Mouse (Mus musculus) spleen, adult 18-20 months (tissue): ENCODE measurements around the gene Camp.

Source experiments
- DNase-seq, 2 experiments: peaks; one replicate each; pipeline ENCODE4 v3.0.0; 2022; ENCODE audit warnings: mixed read lengths in 2 of 2

The Camp gene

DNA sequence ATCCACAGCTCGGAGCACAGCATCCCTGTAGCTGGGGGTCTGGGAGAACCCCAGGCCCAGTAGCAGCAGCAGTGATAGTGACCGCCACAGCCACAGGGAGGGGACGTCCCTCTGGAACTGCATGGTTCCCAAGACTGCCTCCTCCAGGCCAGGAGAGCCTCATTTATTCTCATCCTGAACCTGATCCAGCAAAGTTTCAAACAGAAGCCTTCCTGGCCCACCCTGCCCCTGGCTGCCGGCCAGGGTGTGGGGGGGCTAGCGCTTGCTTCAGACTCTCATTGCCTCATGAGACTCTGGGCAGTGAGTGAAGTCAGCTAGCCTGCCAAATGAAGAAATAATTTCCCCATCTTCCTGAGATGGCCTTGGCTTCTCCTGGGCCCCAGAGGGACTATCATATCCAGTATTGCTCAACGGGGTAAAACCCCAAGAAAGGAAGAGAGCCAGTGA is at the start of gene Camp:
TSS of gene Camp (minus strand) at position 306 of the 447 bp plus-strand sequence.
- no peak for DNase-seq

DNA sequence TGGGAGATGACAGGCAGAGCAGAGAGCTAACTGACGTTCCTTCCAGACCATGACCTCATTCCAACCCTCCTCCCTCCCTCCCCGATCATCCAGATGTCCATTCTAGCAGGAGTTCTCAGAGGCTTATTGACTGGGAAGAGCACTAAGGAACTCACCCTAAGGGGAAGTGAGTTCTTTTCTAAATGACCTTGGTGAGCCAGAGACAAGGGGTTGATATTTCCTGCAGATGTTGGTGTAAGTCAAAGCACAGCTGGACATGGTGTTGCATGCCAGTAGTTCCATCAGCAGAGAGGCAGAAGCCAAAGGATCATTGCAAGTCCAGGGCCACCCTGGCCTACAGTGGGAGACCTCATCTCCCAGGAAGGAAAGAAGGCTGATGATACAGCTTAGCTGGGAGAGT is 48.6 kb upstream of the Camp start:
- no peak for DNase-seq

DNA sequence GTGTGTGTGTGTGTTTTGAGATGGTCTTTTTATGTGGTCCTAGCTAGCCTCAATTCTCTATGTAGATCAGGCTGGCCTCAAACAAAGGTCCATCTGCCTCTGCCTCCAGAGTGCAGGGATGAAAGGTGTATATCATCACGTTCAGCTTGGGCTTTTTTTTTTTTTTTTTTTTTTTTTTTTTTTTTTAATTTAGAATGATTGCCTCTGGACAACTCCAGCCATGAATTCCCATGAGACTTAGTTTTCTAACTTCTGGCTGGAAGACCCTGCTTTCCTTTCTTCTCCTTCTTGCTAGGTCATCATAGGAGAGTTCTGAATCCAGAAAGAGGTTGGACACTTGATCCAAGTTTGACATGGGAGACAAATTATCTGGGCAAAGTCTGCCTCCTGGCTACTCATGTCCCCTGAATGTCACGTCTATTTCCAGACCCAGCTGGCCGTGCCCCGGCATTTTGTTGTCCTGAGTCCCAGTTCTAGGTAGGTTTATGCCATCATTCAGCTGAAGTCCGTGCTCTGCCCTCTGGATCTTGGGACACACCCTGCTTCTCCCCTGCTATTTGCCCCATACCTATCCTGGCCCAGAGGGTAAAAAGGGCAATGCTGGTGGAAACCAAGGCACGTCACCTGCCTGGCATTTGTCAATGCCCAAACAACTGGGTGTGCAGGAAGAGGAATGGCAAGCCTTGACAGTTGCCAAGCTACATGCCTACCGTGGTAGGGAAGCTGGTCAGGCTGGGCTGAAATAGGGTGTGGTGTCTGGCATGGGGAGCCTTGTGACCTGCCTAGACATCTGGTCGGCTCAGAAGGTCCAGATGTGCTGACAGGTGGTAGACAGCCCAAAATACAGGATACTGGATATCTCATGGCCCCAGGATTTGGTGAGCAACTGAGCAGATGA is 47.1 kb upstream of the Camp start:
- no peak for DNase-seq

DNA sequence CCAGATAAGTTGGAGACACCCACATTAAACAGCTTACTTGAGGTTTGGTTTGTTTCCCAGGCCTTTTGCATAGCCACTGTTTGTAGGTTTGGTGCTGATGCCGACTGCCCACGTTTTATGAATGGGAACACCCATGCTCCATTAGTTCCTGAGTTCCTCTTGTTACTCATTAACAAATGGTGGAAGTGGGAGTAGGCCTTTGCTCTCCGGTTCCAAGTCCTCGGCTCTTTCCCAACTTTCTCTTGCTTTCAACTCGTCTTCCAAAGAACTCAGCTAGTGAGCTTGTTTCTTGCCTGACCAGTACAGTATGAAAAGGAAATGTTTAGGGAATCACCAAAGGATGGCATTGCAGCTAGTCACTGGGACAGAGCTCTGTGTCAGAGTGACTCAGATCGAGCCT is 46.2 kb upstream of the Camp start:
- no peak for DNase-seq

DNA sequence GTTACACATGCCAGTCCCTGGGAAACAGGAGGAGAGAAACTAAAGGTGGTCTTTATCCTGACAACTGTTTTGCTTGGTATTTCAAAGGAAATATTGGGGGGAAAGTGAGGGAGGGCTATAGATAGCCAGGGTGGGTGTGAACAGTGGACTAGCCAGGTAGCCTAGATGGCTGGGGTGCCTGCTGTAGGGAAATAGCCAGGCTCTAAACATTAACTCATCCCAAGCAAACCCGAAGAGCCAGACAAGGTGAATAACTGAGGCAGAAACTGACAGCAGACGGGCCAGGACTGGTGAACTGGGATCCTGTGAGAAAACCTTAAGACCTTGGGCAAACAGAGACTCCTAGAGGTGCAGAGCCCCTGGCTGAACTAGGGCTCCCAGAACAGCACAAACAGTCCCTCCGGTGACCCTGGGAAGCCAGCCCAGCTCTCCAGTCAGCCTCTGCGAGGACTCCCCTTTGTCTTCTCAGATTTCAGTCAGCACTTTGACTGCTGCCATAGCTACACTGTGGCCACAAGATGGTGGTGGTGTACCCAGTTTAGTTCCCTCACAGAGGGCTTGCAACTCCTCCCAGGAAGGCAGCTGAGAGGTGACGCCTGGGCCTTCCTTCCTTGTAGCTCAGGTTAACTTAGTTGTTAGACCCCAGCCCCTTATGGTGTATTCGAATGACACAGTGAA is 45.1 kb upstream of the Camp start:
- peak in 1 of 2 experiments; percentile 48 for DNase-seq

DNA sequence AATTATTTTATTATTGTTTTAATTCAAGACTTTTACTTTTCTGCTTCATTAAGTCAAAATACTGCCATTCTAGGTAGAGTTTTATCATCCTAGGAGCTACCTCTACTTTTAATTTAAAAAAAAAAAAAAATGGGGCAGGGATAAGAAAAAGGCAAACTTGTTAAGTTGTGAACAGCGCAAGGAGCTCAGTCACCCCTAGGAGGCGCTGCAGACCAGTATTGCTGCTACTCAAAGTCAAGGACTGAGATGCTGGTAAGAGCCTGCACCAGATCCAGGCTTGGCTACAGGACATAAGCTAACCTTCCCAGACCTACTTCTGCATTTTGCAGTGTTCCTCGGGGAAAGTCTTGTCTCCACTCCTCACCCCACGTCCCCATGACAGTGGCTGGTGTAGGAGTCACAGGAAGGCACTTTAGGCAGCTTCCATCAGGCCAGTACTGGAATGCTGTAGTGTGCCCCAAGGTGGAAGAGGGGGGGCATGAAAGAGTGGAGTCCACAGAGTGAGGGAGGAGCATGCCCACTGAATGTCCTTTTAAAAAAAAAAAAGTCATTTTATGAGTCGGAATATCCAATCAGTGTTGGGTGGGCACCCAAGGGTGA is 43.3 kb upstream of the Camp start:
- DNase-seq: peak; percentile 43 to 76

DNA sequence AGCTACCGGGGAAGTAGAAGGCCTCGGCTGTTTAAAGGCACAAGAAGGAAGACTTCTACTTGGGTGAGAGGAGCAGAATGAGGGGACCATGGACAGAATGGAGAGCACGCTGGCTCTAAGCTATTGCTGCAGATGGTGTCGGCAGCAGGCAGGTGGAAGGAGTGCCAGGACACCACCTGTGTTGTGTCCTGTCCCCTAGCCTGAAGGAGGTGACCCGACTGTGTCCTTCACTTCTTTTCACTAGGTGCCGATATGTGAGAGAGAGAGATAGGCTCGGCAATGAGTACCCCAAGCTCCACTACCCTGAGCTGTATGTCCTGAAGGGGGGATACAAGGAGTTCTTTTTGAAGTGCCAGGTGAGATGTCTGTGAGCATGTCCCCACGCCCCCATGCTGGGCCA is 42.1 kb upstream of the Camp start:
- DNase-seq: no peak

DNA sequence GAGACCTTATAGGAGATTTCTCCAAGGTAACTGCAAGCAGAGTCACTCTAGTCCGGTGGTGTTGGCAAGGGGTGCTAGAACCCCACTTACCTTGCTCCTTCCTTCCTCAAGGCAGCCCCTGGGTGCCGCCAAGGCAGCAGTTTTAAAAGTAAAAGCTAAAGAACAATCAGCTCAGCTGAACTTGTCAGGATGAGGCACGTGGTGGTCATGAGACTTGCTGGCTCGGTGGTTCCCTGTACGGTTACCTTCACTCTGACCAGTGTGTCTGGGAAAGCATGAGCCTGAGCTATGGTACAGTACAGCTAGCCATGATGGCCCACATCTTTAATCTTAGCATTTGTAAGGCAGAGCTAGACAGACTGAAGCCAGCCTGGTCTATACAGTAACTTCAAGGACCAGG is 37.9 kb upstream of the Camp start:
- DNase-seq: no peak

DNA sequence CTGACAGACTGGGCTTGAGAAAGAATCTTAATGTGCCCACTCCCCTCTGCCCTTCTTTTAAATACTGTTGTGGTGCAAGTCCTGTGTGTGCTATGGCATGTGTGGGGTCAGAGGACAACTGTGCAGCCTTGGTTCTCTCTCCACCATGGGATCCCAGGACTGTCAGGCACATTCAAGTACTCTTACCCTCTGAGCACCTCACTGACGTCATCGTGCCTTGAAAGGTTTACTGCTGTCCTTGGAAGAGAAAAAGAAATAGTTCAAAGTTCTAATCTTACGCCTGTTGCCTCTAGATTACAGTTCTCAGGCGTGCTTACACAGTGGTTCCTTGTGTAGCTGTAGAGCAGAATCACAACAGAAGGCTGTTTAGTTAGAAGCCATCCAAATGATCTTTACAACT is 36.8 kb upstream of the Camp start:
- DNase-seq: no peak

DNA sequence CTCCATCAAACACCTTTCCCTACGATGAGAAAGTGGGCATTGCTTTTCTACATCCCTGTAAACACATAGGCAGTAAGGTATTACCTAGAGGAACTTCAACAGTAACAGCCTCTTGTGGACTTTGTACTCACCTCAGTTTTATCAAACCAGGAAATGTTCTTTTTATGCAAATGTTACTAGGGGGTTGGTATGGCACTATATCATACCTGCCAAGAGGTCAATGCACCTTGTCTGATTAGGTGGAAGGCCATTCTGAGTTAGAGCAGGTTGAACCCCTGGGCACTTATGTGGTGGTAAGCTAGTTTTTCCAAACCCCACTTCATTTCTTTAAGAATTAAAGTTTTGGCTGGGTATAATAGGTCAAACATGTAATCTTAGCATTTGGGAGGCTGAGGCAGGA is 29.9 kb upstream of the Camp start:
- no peak for DNase-seq

DNA sequence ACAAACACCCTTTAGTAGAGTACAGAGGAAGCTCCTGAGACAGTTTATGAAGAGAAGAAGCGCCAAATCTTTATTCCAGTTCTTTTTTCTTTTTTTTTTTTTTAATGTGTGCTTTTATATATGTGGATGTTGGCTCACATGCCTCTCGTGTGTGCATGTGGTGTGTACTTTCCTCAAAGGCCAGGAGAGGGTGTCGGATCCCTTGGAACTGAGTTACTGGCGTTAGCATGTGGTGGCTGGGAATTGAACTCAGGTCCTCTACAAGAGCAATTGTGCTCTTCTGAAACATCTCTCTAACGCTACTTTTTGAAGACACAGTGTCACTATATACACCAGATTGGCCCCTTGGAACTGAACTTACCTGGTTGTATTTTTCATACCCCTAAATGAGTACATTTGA is 28.2 kb upstream of the Camp start:
- no peak for DNase-seq

DNA sequence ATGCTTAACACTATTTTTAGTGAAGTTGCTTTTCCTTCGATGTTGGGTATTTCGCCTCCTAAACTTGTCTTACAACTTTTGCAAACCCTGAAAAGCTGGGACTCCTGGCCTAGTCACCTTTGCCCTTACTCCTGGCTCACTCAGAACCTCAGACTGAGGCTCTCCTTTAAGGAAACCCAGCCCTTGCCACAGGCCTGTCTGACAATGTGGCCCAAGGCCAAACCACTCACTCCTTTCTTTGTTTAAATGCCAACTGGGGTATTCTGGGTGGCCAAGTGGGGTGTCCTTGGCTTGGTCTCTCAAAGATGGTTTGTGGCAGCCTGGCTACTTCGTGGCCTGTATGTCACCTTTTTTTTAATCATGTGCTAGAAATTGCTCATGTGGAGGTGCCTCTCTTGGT is 27.3 kb upstream of the Camp start:
- no peak for DNase-seq

DNA sequence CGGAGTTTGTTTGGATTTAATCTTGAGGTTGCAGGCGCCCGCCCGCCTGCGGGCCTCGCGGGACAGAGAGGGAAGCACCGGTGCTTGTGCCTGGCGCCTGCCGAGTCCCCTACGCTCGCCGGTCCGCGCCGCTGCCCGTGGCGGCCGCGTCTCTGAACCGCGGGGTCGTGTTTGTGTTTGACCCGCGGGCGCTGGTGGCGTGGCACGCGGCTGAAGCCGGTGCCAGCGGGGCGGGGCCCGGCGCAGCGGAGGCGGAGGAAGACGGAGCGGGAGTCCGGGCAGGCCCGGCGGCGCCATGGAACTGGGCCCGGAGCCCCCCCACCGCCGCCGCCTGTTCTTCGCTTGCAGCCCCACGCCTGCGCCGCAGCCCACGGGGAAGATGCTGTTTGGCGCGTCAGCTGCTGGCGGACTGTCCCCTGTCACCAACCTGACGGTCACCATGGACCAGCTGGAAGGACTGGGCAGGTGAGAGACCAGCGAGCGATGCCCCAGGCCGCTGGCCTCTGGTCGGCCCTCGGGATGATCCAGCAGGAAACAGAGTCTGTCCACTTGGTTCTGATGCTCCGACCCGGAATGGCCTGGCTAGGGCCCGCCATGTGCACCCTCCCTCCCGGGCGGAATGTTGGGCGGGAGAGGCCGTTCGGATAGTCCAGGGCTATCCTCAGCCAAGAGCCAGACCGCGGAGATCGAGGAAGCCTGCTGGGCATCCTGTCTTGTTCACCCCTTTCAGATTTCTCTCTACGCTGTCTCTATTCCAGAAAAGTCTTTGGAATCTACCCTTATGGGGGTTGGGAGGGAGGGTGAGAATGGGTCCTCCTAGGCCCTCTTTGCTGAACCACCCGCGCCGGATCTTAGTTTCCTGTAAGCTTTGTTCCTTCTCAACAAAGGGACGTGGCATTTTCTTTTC is 26.5 kb upstream of the Camp start:
- DNase-seq: peak in 1 of 2 experiments; percentile 58

DNA sequence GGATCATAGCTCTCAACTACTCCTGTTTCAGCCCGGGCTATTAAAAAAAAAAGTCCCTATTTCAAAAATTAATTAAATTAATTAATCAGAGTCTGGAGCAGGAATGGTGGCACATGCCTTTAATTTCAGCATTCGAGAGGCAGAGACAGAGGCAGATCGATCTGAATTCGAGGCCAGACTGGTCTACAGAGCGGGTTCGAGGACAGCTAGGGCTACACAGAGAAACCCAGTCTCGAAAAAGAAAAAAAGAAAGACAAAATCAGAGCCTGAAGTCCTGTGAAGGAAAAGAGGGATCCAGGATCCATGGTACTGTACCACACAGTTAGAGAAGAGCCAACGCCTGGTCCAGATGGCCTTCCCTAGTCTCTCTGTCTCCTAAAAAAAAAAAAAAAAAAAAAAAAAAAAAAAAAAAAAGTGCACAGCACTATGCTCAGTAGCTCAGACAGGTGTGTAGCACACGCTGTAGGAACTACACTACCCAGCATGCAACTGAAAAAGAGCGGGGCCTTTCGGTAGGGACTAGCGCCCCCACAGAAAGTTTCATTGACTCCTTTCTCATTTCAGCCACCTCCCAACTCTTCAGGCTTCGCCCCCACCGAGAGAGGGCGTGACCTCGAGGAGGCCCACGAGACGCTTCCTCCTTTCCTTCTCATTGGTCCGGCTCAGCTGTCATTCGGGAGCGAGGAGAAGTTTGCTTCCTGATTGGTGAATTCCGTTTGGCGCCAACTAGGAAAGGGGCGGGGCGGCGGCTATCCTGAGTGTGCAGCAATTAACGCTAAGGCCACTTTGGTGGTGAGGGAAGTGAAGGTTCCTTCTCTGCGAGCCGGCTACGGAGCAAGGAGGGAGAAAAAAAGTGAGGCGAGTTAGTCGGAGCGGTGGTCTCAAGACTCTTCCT is 25.6 kb upstream of the Camp start, which contains the start of gene Cdc25a:
TSS of gene Cdc25a (plus strand) at position 783 of the 895 bp plus-strand sequence.
- peak; percentile 93 to 94 for DNase-seq

DNA sequence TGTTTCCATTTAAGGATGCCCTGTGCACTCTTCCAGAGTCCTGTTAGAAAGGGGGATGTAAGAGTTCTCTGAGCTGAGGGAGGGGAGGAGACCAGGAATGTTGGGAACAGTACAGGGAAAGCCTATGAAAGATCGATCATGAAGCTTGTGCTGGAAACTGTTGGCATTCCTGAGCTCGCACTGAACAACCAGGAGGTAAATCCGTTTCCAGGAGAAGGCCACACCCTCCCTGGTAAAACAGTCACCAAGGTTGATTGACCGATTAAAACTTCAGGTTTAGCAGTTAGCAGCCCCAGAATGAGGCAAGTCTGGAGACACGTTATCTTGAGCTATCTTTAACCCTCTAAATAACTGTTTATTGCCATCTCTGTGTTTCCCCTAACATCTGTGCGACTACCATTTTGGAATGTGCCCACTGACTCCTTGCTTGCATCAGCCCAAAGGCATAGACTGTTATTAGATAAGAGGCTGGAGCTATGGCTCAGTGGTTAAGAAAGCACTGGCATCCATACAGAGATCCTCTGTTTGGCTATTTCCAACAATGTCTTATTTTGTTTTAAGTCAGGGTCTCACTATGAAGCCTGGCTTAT is 21.7 kb upstream of the Camp start:
- no peak for DNase-seq

DNA sequence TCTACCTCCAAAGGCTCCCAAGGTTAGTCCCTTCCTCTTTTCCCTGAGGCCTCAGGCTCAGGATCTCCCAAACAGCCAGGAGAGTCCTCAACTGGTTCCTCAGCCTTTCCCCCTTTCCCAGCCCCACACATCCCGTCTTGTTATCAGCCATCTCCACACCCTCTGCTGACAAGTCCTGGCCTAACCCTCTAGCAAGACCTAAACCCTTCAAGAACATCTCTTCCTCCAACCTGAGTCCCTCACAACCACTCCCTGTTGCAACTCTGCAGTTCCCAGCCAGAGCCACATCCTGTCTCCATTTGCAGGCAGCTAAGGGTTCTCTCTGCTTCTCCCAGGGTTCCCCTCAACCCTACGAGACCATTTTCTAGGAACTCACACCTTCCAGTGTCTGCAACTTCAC is 16.8 kb upstream of the Camp start:
- DNase-seq: no peak

DNA sequence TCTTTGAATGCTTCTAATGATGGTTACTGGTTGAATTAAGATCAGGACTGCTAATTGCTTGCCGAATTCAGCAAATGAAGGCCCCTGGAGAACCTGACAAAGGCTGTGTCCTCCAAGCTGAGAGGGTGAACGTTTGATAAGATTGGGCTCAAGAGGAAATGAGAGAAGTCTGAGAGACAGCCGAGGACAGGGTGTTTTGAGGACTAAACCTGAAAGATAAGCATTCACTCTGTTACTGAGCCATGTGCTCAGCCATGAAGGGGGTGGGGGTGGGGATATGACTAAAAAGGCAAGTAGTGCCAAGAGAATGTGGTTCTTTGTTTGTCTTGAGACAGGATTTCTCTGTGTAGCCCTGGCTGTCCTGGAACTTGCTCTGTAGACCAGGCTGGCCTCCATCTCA is 13.7 kb upstream of the Camp start:
- no peak for DNase-seq

DNA sequence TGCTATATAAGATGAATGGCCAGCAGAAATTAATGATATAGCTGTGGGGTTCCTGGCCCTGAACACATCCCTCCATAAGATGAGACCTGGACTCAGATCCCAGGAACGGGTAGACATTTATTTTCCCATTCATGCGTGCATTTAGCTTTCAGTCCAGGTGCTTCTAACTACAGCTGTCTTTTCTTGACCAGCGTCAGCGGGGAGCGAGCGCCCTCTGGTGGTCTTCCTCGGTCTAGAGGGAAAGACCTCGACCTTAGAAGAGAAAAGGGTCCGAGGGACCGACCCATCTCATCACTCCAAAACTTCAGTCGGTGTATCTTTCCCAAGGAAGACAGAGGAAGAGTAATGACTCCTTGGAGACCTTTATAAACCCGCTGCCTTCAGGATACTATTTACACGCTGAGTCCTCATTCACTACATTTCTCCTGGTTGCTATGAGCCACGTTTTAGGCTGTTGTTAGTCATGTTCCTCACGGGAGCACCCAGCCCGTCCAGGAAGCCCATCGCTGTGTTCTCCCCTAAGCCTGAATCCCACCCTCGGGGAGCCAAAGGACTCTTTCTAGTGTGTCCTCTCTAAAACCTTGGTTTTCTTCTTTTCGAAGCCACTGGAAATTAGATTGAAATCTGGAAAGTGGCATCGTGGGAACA is 13.1 kb upstream of the Camp start:
- peak; percentile 57 to 86 for DNase-seq

DNA sequence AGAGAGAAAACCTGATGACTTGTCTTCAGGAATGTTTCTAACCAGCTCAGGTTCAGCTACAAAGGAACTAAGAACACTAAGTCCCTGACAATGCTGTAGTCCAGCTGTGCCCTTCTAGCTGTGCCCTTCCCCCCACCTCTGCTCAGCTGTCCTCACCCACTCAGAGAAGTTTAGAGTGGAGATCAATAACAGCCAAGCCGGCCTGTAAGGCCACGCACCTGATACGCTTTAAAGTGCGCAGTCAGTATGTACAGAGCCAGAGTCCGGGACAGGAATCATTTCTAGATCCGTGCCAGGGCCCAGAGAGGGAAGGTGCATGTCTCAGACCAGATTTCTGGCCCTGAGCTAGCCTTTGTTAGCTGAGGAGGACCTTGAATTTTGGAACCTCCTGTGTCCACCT is 6.5 kb upstream of the Camp start:
- no peak for DNase-seq

DNA sequence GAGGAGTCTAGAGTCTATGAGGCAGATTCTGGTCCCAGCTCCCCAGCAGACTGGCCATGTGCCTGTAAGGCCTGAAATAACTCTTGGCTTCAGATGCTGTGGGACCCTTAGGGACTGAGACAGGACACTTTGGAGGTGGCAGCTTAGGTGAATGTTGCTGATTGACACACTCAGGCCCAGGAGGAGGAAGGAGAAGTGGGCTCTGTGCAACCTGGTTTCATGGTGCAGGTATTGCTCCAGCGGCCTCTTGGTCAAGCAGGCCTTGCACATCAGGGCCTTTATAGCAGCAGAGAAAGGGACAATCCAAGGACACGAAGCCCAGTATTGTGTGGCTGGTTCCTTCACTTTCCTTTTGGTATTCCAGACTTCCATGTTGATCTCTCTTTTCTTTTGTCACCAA is 4.9 kb upstream of the Camp start:
- no peak for DNase-seq

DNA sequence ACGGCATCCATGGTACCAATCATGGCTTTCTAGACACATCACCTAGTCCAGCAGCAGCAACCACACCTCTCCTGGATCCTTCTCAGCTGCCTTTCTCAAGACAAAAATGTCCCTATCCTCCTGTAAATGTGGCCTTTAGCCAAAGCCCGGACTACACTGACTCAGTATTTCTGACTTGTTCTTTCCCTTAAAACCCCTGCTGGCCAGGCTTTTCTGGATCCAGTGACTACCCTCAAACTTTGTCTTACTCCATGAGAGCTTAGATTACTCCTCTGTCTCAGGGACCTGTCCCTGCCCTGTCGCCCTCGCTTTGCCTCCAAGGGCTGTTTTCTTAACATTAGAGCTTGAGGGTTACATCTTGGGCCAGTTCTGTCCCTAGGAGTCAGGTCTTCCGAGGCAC is 682 bp upstream of the Camp start:
- no peak for DNase-seq
